Mouse (Mus musculus): Measurements from ENCODE around the gene Pnpo. TPM values are rescaled to one million over a fixed set of nuclear protein-coding genes. Genes with fewer than 3 reads are reported as not detected.

Pnpo gene
- polyA plus RNA-seq, 1 experiment from 2014 or later, result 145 TPM

DNA sequence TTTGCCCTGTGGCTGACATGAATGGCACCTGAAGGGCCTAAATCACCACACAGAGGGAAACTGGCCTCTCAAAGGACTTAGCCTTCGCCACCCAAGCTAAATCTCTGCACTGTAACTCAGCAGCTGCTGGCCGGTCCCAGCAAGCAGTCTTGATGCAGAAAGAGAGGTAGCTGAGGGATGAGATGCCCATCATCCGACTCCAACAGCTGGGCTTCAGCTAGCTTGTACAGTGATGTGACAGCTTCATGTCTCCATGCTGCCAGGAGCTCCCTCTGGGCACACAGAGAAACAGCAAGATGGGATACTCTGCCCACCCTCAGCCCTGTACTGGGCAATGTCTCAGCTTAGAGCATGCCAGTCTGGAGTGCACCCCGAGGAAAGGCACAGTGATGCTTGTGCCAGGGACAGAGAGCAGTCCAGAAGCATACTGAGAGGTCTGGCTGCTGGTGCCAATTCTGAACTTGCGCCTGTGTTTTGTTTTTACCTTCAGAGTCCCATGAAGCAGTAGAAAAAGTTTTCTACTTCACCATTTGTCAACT is 29.7 kb upstream of the Pnpo start:
- no peak overlapping the region for H3K4me2 ChIP-seq (replicated peaks; ENCODE audit: low read depth)
- H3K4me1 ChIP-seq (replicated peaks; ENCODE audit: control insufficient read depth, insufficient read depth, low read length), result peaks cover 14% of the 10 kb centered on the region
- H3K4me3 ChIP-seq (ENCODE audit: low read depth, low read length), result no peak overlapping the region
- WGBS, result 89% methylated on average over 5 of the region's 5 CpGs
- no peak overlapping the region for H3K27ac ChIP-seq (ENCODE audit: low read depth, low read length)
- H3K9me3 ChIP-seq (ENCODE audit: control insufficient read depth), result no peaks in the 10 kb centered on the region
- TF ChIP-seq CTCF (IDR thresholded peaks at IDR 0.05; ENCODE audit: low read depth), result no peak
- H3K9ac ChIP-seq (ENCODE audit: low read depth, low read length), result no peak overlapping the region
- no peaks in the 10 kb centered on the region; the same call in 1 of the 2 replicates for H3K36me3 ChIP-seq (ENCODE audit: control insufficient read depth, insufficient read depth)
- ATAC-seq, result no peak
- H3K27me3 ChIP-seq (replicated peaks; ENCODE audit: control insufficient read depth, insufficient read depth, low read length), result no peaks in the 10 kb centered on the region

DNA sequence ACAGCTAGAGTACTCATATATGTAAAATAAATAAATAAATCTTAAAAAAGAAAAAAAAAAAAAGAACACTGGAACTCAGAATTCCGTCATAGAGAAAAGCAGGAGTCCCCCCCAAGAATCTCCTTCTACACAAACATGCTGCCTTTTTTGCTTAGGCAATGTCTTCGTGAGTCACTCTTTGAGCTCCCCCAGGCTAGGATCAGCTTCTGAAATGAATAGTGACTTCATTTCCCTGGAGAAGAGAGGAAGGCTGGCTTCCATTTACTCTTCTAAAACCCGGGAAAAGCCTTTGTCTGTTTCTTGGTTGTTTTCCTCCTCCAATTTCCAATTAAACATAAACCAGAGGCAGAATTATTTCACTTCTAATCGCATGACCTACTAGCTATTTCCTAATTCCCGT is 29.1 kb upstream of the Pnpo start:
- no peak overlapping the region for H3K27ac ChIP-seq (ENCODE audit: low read depth, low read length)
- no peak for TF ChIP-seq CTCF (IDR thresholded peaks at IDR 0.05; ENCODE audit: low read depth)

DNA sequence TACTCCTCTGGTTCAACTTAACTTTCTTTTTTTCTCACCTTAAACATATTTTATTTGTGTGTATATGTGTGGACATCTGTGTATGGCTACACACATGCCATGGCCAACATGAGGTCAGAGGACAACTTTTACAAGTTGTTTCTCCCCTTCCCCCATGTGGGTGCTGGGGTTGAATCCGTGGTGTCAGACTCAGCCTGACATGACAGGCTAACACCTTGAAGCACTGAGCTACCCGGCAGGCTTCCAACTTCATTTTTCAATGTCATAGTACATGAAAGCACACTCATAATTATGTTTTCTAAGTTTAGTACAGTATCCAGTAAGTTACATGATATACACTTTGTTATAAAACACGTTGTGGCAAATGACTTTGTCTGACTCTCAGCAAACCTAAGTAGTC is 26.6 kb upstream of the Pnpo start:
- H3K9me3 ChIP-seq (ENCODE audit: control insufficient read depth), result no peaks in the 10 kb centered on the region
- H3K27me3 ChIP-seq (replicated peaks; ENCODE audit: control insufficient read depth, insufficient read depth, low read length), result no peaks in the 10 kb centered on the region
- no peak for TF ChIP-seq CTCF (IDR thresholded peaks at IDR 0.05; ENCODE audit: low read depth)
- no peaks in the 10 kb centered on the region; the same call in 1 of the 2 replicates for H3K36me3 ChIP-seq (ENCODE audit: control insufficient read depth, insufficient read depth)
- ATAC-seq, result no peak
- H3K4me3 ChIP-seq (ENCODE audit: low read depth, low read length), result no peak overlapping the region
- H3K27ac ChIP-seq (ENCODE audit: low read depth, low read length), result peak overlapping the region; percentile 52
- H3K4me1 ChIP-seq (replicated peaks; ENCODE audit: control insufficient read depth, insufficient read depth, low read length), result peaks cover 14% of the 10 kb centered on the region
- WGBS, result 62% methylated on average over 3 of the region's 3 CpGs
- H3K9ac ChIP-seq (ENCODE audit: low read depth, low read length), result no peak overlapping the region
- no peak overlapping the region for H3K4me2 ChIP-seq (replicated peaks; ENCODE audit: low read depth)

More for the DNA sequence above, 29.1 kb upstream of the Pnpo start:
- H3K4me2 ChIP-seq (replicated peaks; ENCODE audit: low read depth), result no peak overlapping the region
- H3K27me3 ChIP-seq (replicated peaks; ENCODE audit: control insufficient read depth, insufficient read depth, low read length), result no peaks in the 10 kb centered on the region
- 80% methylated on average over 5 of the region's 5 CpGs for whole genome bisulfite sequencing
- H3K4me3 ChIP-seq (ENCODE audit: low read depth, low read length), result no peak overlapping the region
- ATAC-seq, result no peak
- H3K36me3 ChIP-seq (ENCODE audit: control insufficient read depth, insufficient read depth), result no peaks in the 10 kb centered on the region; the same call in 1 of the 2 replicates
- no peak overlapping the region for H3K9ac ChIP-seq (ENCODE audit: low read depth, low read length)
- peaks cover 10% of the 10 kb centered on the region for H3K4me1 ChIP-seq (replicated peaks; ENCODE audit: control insufficient read depth, insufficient read depth, low read length)
- no peaks in the 10 kb centered on the region for H3K9me3 ChIP-seq (ENCODE audit: control insufficient read depth)

DNA sequence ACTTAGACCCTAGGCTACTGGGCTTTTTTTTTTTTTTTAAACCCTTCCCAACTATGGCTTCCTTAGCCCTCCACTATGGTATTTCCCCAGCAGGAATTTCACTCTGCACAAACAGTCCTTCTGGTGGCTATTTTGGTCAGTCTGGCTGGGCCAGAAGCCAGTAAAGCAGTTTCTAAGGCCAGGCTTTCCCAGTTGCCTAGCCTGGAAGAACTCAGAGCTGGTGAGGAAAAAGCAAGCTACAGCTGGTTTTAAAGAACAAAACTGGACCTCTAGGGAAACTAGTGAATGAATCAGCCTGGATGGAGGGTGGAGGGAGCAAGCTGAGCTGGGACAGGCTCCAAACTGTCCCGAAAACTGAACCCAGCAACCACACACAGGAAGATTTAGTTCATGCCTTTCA is 26.0 kb upstream of the Pnpo start:
- Histone ChIP-seq H3K9me3 (ENCODE audit: control insufficient read depth) (no peaks in the 10 kb centered on the region), H3K36me3 (ENCODE audit: control insufficient read depth, insufficient read depth) (no peaks in the 10 kb centered on the region; the same call in 1 of the 2 replicates), H3K27me3 (replicated peaks; ENCODE audit: control insufficient read depth, insufficient read depth, low read length) (no peaks in the 10 kb centered on the region), H3K4me1 (replicated peaks; ENCODE audit: control insufficient read depth, insufficient read depth, low read length) (peaks cover 14% of the 10 kb centered on the region), H3K4me2 (replicated peaks; ENCODE audit: low read depth) (0 out of 2 replicates have a peak overlapping the region, but pooled peaks have one; percentile 1), H3K9ac (ENCODE audit: low read depth, low read length) (no peak overlapping the region), H3K4me3 (ENCODE audit: low read depth, low read length) (no peak overlapping the region), H3K27ac (ENCODE audit: low read depth, low read length) (peak overlapping the region; percentile 52)
- TF ChIP-seq CTCF (IDR thresholded peaks at IDR 0.05; ENCODE audit: low read depth), result no peak
- ATAC-seq, result no peak
- WGBS, result 48% methylated on average over 1 of the region's 1 CpGs

DNA sequence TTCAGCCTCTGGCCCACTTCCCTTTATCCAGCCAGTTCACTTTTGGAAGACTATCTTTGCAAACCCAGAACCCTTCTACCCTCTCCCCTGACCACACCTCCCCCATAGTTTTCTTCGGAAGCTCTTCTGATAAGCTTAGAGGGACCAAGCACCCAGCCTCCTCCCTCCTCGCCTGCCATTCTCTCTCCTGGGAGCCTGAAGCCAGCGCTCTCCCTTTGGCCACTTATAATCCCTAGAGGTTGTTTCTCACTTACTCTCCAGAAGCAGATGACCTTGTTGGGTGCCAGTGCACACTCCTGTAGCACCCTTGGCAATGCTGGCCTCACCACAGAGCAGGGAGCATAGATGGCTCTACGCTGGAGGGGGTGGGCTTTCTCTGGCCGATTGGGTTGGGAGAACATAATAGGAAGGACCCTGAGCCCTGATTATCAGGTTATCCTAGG is 25.5 kb upstream of the Pnpo start:
- H3K9me3 ChIP-seq (ENCODE audit: control insufficient read depth), result no peaks in the 10 kb centered on the region
- H3K27ac ChIP-seq (ENCODE audit: low read depth, low read length), result peak overlapping the region; percentile 52; the same call in 1 of the 2 replicates
- no peak for TF ChIP-seq CTCF (IDR thresholded peaks at IDR 0.05; ENCODE audit: low read depth)
- H3K36me3 ChIP-seq (ENCODE audit: control insufficient read depth, insufficient read depth), result no peaks in the 10 kb centered on the region; the same call in 1 of the 2 replicates
- no peaks in the 10 kb centered on the region for H3K27me3 ChIP-seq (replicated peaks; ENCODE audit: control insufficient read depth, insufficient read depth, low read length)
- peaks cover 14% of the 10 kb centered on the region for H3K4me1 ChIP-seq (replicated peaks; ENCODE audit: control insufficient read depth, insufficient read depth, low read length)
- H3K4me3 ChIP-seq (ENCODE audit: low read depth, low read length), result no peak overlapping the region
- 53% methylated on average over 5 of the region's 5 CpGs for WGBS
- ATAC-seq, result no peak
- 0 out of 2 replicates have a peak overlapping the region, but pooled peaks have one; percentile 1 for H3K4me2 ChIP-seq (replicated peaks; ENCODE audit: low read depth)
- no peak overlapping the region for H3K9ac ChIP-seq (ENCODE audit: low read depth, low read length)

DNA sequence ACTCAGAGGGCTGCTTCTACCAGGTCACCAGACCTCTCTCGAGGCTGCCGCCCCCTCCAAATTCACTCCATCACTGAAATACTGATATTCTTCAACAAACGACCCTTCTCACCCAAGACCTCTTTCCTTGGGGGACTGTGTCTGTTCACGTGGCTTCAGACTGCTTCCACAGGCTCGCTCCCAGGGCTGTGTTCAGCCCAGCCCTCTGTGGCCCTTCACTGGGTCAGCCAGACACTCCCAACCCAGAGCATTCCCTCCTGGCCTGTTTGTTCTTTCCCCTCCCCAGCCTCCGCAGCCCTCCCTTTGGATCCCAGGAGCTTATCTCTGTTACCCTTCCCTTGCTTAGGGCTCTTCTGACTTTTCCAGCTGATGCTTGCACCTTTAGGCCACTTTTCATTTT is 24.7 kb upstream of the Pnpo start:
- ATAC-seq, result no peak
- Histone ChIP-seq H3K4me1 (replicated peaks; ENCODE audit: control insufficient read depth, insufficient read depth, low read length) (peaks cover 14% of the 10 kb centered on the region), H3K9me3 (ENCODE audit: control insufficient read depth) (no peaks in the 10 kb centered on the region), H3K27me3 (replicated peaks; ENCODE audit: control insufficient read depth, insufficient read depth, low read length) (no peaks in the 10 kb centered on the region), H3K4me3 (ENCODE audit: low read depth, low read length) (no peak overlapping the region), H3K4me2 (replicated peaks; ENCODE audit: low read depth) (no peak overlapping the region), H3K36me3 (ENCODE audit: control insufficient read depth, insufficient read depth) (no peaks in the 10 kb centered on the region; the same call in 1 of the 2 replicates), H3K27ac (ENCODE audit: low read depth, low read length) (peak overlapping the region; percentile 52; the same call in 1 of the 2 replicates), H3K9ac (ENCODE audit: low read depth, low read length) (no peak overlapping the region)
- WGBS, result 37% methylated on average over 6 of the region's 6 CpGs
- TF ChIP-seq CTCF (IDR thresholded peaks at IDR 0.05; ENCODE audit: low read depth), result no peak

Data from intestine, postnatal 0 days (tissue).